Mouse (Mus musculus) thymus, postnatal 4 days (tissue): ENCODE results near the gene Trpc4.

Experiments
- DNase-seq: peaks from one replicate; pipeline ENCODE4 v3.0.0; 2021

Gene Trpc4

GRCm38 (mm10) chr3:54155639-54156315, at the start of gene Trpc4:
Gene Trpc4, plus strand, starts transcription at chr3:54156035.
- no peak for DNase-seq

GRCm38 (mm10) chr3:54111489-54111888, 44.3 kb upstream of the Trpc4 start:
- DNase-seq: no peak

DNA sequence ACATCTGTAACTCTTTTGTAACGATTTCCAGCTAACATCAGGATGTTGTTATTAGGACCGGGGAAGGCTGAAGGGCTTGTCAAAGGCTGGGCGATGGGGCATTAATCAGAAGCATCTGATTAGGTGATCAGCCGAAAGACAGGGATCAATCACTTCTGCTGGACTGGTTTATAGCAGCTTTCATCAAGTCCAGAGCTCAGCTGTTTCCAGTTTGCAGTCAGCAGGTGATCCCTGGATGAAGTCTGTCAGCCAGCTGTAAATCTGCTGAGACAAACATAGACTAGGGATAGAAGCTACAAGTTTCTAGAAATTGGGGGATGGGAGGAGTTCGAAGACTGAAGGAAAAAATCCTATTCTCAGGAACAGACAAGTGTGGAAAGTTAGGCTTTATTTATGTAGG, 20.5 kb upstream of the Trpc4 start:
- no peak for DNase-seq

DNA sequence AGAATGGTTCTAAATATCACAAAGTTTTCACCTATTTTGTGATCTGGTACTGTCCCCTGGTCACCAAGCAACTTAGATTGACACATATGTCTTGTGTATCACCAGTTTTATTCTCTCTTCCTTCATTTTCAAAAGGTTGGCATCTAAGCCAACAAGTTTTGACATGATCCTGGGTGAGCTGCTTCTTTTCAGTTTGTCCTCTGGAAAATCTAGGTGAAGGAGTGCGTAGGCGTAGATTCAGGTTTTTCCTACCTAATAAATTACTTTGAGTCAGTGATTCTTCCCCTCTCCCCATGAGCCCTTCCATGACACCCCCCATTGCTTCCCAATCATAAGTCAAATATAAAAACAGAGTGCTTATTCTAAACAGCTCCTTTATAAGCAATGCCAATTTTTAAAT, 14.5 kb upstream of the Trpc4 start:
- DNase-seq: no peak

GRCm38 (mm10) chr3:54154844-54155638, 794 bp upstream of the Trpc4 start:
- no peak for DNase-seq

- DNase-seq: no peak
Observed at GRCm38 (mm10) chr3:54156316-54157000, 623 bp downstream of the Trpc4 start.

DNA sequence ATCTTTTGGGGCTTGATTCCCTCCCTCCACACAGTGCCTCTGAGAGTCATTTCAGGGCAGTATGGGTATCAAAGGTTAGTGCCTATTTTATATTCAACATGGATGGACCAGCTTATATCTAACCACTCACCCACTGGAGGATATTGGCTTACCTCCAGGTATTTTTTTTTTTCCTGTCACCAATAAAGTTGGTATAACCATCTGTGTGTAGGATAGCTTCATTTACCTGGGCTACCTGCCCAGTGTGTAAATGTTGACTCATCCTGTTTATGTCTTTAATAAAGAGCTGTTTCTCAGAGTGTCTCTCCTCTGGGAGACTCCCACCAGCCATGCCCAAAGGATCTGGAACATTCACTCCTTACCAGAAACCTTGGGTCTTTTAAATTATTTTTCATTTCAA, 14.9 kb downstream of the Trpc4 start:
- no peak for DNase-seq

- no peak for DNase-seq
Observed at GRCm38 (mm10) chr3:54177296-54177695, 21.5 kb downstream of the Trpc4 start.

DNA sequence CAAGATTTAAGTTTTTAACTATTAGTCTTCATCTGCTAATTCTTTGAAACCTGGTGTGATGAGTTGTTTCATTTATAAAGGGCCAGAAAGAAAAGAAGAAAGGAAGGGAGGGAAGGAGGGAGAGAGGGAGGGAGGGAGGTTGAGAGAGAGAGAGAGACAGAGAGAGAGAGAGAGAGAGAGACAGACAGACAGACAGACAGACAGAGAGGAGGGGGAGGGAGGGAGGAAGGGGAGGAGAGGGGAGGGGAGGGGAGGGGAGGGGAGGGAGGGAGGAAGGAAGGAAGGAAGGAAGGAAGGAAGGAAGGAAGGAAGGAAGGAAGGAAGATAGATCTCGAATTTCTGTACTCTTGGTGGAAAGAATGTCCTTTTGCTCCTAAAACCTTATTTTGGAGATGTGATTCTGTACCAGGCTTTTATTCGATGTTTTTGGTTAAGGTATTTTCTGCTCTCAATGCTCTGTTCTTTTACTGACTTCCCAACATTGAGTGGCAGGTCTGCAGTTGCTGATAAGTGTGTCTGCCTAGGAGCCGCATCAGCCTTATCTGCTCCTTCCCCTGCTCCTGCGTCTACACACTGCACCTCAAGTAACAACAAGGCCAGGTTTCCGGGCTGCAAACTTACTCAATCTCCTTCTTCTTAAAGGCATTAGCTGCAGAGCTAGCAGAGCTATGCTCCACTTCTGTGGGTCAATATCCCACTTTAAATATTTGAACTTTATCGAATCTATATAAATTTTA, 35.3 kb downstream of the Trpc4 start:
- no peak for DNase-seq

- DNase-seq: no peak
Observed at GRCm38 (mm10) chr3:54201231-54201630, 45.4 kb downstream of the Trpc4 start.

- DNase-seq: no peak
Observed at GRCm38 (mm10) chr3:54204386-54204785, 48.6 kb downstream of the Trpc4 start.

- no peak for DNase-seq
Observed at GRCm38 (mm10) chr3:54210112-54210511, 54.3 kb downstream of the Trpc4 start.

- DNase-seq: no peak
Observed at GRCm38 (mm10) chr3:54211441-54211840, 55.6 kb downstream of the Trpc4 start.

DNA sequence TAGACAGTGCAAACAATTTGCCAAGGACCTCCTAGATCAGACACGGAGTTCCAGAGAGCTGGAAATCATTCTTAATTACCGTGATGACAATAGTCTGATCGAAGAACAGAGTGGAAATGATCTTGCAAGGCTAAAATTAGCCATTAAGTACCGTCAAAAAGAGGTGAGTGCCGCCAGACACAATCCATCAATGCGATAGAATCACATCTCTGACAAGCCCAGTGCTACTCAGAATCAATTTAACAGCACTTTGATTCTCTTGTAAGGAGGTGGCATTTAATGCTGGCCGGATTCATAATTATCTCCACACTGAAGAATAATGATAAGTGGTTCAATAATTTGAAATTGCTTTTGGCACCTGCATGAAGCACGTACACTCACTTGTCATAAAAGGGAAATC, 66.7 kb downstream of the Trpc4 start:
- DNase-seq: no peak

DNA sequence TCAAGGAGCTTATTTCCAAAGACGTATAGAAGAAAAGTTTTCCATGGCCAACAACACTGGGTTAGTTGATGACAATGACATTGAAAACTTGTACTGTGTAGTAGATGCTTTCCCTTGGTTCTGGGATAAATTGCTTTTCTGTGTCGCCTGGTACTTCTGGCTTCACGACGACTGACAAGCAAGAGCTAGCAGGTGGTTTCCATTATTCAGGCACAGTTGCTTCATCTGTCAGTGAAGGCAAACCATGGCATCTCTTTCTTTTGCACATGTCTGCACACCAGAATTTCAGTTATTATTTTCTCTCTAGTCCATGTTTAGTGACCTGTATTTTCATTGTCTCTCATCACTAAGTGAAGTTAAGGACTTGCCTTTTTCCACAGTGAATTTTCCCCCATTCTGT, 72.6 kb downstream of the Trpc4 start:
- DNase-seq: no peak

DNA sequence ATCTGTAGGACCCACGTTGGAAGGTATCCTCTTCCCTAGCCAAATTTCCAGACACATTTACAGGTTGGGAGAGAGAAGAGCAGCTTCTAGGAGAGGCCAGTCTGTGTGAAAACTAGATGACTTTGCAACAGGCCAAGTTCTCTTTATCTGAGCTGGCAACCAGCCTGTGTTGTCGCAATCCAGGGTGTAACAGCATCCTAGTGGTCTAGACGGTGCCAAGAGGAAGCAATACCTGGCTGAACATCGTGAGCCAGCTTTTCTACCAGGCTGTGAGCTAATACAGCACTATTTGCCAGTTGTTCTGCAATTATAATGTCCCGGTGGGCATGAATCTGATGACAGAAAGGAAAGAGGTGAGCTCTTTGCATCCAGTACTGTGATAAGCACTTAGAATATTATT, 83.1 kb downstream of the Trpc4 start:
- DNase-seq: no peak

DNA sequence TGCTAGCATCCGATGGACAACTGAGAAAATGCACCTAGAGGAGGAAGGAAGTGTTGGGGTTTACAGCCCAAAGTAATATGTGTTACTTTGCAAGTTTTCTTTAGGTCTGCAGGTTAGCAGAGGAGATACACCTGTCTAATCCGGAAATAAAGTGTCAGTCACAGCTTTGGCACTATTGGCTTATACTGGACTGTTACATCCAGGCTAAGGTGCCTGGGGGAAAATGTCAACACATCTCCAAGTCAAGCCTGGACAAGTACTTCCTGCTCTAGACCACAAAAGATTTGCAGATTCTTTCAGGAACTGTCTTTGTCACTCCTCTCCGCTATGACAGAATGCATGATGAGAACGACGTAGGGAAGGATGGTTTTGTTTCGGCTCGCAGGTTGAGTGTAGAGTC, 83.6 kb downstream of the Trpc4 start:
- no peak for DNase-seq

GRCm38 (mm10) chr3:54243136-54243535, 87.3 kb downstream of the Trpc4 start:
- DNase-seq: no peak

DNA sequence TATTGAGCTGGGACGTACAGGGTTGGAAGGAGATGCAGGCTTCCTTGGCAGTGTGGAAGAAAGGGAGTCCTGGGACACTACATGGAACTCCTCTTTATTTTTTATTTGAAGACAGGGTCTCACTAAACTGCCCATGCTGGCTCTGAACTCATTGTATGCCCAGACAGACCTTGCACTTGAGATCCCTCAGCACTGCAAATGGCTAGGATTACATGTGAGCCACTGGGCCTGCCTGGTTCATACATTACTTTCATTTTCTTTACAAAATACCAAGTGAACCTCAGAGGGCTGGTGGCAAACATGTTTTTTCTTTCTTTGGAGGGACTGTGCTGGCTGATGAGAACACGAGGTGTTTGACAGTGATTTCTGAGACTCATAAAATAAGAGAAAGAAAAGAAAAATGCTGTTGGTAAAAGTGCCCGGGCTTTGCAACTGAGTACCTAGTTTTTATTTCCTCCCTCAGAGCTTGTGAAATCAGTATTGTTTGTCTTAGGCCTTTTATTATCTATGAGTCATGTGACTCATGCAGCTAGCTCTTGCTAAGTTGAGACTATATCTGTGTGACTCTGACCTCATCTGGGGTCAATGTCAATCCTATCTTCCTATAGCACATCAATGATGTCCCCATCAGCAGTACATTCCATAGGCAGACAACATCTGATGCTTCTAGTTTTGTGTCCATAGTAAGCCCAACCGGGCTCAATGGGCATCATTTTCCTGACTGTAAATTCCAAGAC, 89.1 kb downstream of the Trpc4 start:
- no peak for DNase-seq

DNA sequence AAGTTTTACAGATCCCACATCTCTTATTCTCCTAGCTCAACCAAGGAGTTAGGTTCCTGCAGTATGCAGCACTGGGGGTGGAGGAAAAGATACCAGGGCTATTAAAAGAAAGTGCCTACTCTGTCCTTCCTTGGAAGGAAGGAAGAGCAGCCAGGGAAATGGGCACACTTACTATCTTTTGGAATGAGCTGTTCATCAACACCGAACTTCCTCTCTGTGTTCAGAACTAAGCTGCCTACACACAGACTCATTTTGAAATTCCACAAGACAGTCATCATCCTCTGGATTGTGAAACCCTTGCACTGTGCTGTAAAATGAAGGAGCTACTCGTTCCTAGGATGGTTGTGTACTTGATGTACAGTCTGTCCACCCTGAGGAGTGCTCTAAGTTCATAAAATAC, 90.6 kb downstream of the Trpc4 start:
- DNase-seq: no peak

DNA sequence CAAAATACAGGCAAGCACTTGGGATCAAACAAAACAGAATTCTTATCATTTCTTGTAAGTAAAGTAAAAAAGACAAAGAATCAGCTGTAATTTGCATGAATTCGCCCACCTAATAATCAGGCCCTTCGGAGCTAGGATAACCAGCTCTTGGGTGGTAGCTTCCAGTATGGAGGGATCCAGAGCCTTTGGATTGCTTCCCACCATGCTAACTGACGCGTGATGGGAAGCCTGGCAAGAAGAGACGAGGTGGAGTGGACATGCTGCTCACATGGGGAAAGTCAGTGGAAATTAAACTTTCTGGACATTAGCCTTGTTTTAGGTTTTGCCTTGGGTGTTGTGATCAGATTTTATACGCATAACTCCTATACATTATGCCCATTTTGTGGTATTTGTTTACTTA, 93.5 kb downstream of the Trpc4 start:
- DNase-seq: no peak

GRCm38 (mm10) chr3:54266943-54267342, 111.1 kb downstream of the Trpc4 start:
- no peak for DNase-seq

DNA sequence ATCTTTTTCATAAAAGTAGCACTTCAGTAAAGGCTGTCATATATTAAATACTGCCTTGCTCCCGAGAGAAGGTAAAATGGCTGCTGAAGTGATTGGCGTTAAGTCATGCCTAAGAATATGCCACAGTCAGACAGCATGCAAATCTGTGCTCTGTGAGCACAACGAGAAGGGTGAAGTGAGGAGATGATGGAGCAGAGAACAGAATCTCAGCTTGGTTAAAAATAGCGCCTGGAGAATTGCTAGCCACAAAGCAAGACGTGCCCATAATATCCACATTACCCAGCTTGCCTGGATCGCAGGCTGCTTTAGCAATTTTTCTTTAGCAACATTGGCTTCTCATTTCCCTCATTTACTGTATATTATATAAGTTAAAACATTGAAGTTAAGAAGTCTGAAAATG, 113.3 kb downstream of the Trpc4 start:
- DNase-seq: no peak
